Mouse (Mus musculus) gastrocnemius, adult 2 months (tissue): ENCODE data around the gene Akap10. TPM values are rescaled to one million over a fixed set of nuclear protein-coding genes. Genes with fewer than 3 reads are reported as not detected.

Experiments
- DNase-seq: peaks from one replicate; pipeline ENCODE4 v3.0.0; 2022
- H3K27ac ChIP-seq: fragments of 200-600 bp; 2 replicates; pipeline ENCODE4 v1.8.1; 2022; ENCODE audit warnings: mild to moderate bottlenecking
- H3K4me3 ChIP-seq: fragments of 200-600 bp; 2 replicates; pipeline ENCODE4 v1.8.1; 2022; ENCODE audit warnings: mild to moderate bottlenecking, moderate library complexity
- CTCF ChIP-seq: fragments of 200-600 bp; IDR thresholded peaks from 2 replicates; pipeline ENCODE4 v1.8.1; 2022; ENCODE audit warnings: antibody characterized with exemption, mild to moderate bottlenecking, moderate library complexity
- intact Hi-C: fragments of 180-260 bp; cut with DNase I; formaldehyde crosslinking; loops from one replicate; pipeline ENCODE4 v1.15.1; 2025
- total RNA-seq, 2 experiments: library from RNA; stranded (reverse); gene quantifications; 2 replicates each; pipeline ENCODE4 v1.2.3; 2021

The Akap10 gene
- total RNA-seq, 2 experiments from 2014 or later: 9.9 to 11.3 TPM

GRCm38 (mm10) chr11:61957296-61957813 is 27.3 kb upstream of the Akap10 start:
- no peak for DNase-seq
- 0 out of 2 replicates have a peak, but pooled peaks have one; percentile 10 for TF ChIP-seq CTCF
- intact Hi-C loops: loop anchor here (10.0 kb wide), 1 partner anchor 87 kb away; no protein-coding TSS in a partner anchor
- Histone ChIP-seq H3K27ac (peak overlapping the region; percentile 43; the same call in 1 of the 2 replicates), H3K4me3 (peak overlapping the region; percentile 80)

- TF ChIP-seq CTCF: peak; percentile 99
- DNase-seq: peak; percentile 91
- H3K27ac ChIP-seq: peak within 1 kb of the TSS; percentile 43; the same call in 1 of the 2 replicates
- intact Hi-C loops: loop anchor here (10.0 kb wide), 1 partner anchor 88 kb away; no protein-coding TSS in a partner anchor
- H3K4me3 ChIP-seq: peak within 1 kb of the TSS; percentile 80
These were observed 26.7 kb upstream of the Akap10 start, which contains the start of gene Specc1 for GRCm38 (mm10) chr11:61956572-61957295. Gene Specc1, plus strand, starts transcription at chr11:61956763.

- H3K27ac ChIP-seq: no peak overlapping the region
- TF ChIP-seq CTCF: no peak
- intact Hi-C loops: loop anchor here (10.0 kb wide), 1 partner anchor 89 kb away; no protein-coding TSS in a partner anchor
- DNase-seq: no peak
- no peak overlapping the region for H3K4me3 ChIP-seq
These were observed 25.9 kb upstream of the Akap10 start for GRCm38 (mm10) chr11:61955951-61956350.

GRCm38 (mm10) chr11:61955136-61955535 is 25.1 kb upstream of the Akap10 start:
- no peak overlapping the region for H3K27ac ChIP-seq
- no peak overlapping the region for H3K4me3 ChIP-seq
- TF ChIP-seq CTCF: no peak
- intact Hi-C loops: loop anchor here (10.0 kb wide), 1 partner anchor 90 kb away; no protein-coding TSS in a partner anchor
- no peak for DNase-seq

GRCm38 (mm10) chr11:61950632-61951031 is 20.6 kb upstream of the Akap10 start:
- intact Hi-C loops: loop anchor here (10.0 kb wide), 1 partner anchor 94 kb away; no protein-coding TSS in a partner anchor
- peak; percentile 89 for TF ChIP-seq CTCF
- no peak overlapping the region for H3K27ac ChIP-seq
- peak; percentile 81 for DNase-seq
- H3K4me3 ChIP-seq: 0 out of 2 replicates have a peak overlapping the region, but pooled peaks have one; percentile 29

- intact Hi-C loops: no loop called here
- no peak overlapping the region for H3K27ac ChIP-seq
- H3K4me3 ChIP-seq: no peak overlapping the region
- no peak for DNase-seq
- TF ChIP-seq CTCF: peak; percentile 58
These were observed 19.3 kb upstream of the Akap10 start for GRCm38 (mm10) chr11:61949315-61949714.

GRCm38 (mm10) chr11:61946608-61947007 is 16.6 kb upstream of the Akap10 start:
- no peak for DNase-seq
- no peak overlapping the region for H3K4me3 ChIP-seq
- no peak overlapping the region for H3K27ac ChIP-seq
- intact Hi-C loops: no loop called here
- no peak for TF ChIP-seq CTCF

- Histone ChIP-seq H3K27ac (no peak overlapping the region), H3K4me3 (no peak overlapping the region)
- DNase-seq: no peak
- TF ChIP-seq CTCF: no peak
- intact Hi-C loops: no loop called here
These were observed 14.4 kb upstream of the Akap10 start for GRCm38 (mm10) chr11:61944417-61944816.

GRCm38 (mm10) chr11:61942903-61943302 is 12.9 kb upstream of the Akap10 start:
- intact Hi-C loops: no loop called here
- DNase-seq: no peak

GRCm38 (mm10) chr11:61937761-61938160 is 7.7 kb upstream of the Akap10 start:
- no peak for TF ChIP-seq CTCF
- no peak overlapping the region for H3K4me3 ChIP-seq
- no peak for DNase-seq
- intact Hi-C loops: no loop called here
- no peak overlapping the region for H3K27ac ChIP-seq

More at GRCm38 (mm10) chr11:61942903-61943302, 12.9 kb upstream of the Akap10 start:
- H3K27ac ChIP-seq: no peak overlapping the region
- no peak for TF ChIP-seq CTCF
- H3K4me3 ChIP-seq: no peak overlapping the region

- Histone ChIP-seq H3K27ac (peak overlapping the region; percentile 92), H3K4me3 (peak overlapping the region; percentile 99)
- no peak for TF ChIP-seq CTCF
- intact Hi-C loops: loop anchor here (5.0 kb wide), 1 partner anchor 351 kb away; the partner anchor contains the start of genes Ttc19 and Zswim7
- no peak for DNase-seq
These were observed 861 bp upstream of the Akap10 start for GRCm38 (mm10) chr11:61930640-61931586.
